Comparison of ENCODE assay signal across 9 mouse cellular contexts in genomic region chr2:38781945-38782720, GRCm38 (mm10).
DNase-seq lines count a peak whose midpoint lies in the region; ATAC-seq lines count a peak whose summit lies in the region.
"Had no signal": no experiment of that assay in that cellular context is flagged by ENCODE, and none has a peak within 500 bp of the region (broad histone marks: within the 10 kb centered on the region; RNA-seq: fewer than 3 reads in every experiment).

No protein-coding gene starts in this region.

- no peak overlapping the region for H3K4me2 ChIP-seq in midbrain, embryonic 16.5 days (ENCODE audit: low read length)
- peak overlapping the region; percentile 28; the same call in 1 of the 2 replicates for H3K4me2 ChIP-seq in limb, embryonic 11.5 days (ENCODE audit: low read depth, severe bottlenecking)

- no peaks in the 10 kb centered on the region for H3K27me3 ChIP-seq in midbrain, embryonic 10.5 days (ENCODE audit: low read depth, poor library complexity, severe bottlenecking)
- no peaks in the 10 kb centered on the region for H3K27me3 ChIP-seq in midbrain, embryonic 16.5 days (ENCODE audit: control insufficient read depth, insufficient read depth, low read depth, low read length)
- H3K27me3 ChIP-seq in limb, embryonic 11.5 days (ENCODE audit: control insufficient read depth, insufficient read depth, low read length) = no peaks in the 10 kb centered on the region

- peaks cover 66% of the 10 kb centered on the region for H3K4me1 ChIP-seq in midbrain, embryonic 10.5 days
- H3K4me1 ChIP-seq in midbrain, embryonic 16.5 days (ENCODE audit: control insufficient read depth, insufficient read depth, low read length) = peaks cover 5% of the 10 kb centered on the region; the same call in 1 of the 2 replicates
- H3K4me1 ChIP-seq in limb, embryonic 11.5 days (ENCODE audit: control insufficient read depth, insufficient read depth, low read length) = peaks cover 13% of the 10 kb centered on the region; the same call in 1 of the 2 replicates

- no peaks in the 10 kb centered on the region for H3K36me3 ChIP-seq in midbrain, embryonic 10.5 days
- no peaks in the 10 kb centered on the region for H3K36me3 ChIP-seq in midbrain, embryonic 16.5 days (ENCODE audit: control insufficient read depth, insufficient read depth, low read length)
- H3K36me3 ChIP-seq in limb, embryonic 11.5 days (ENCODE audit: control insufficient read depth, insufficient read depth, low read length) = no peaks in the 10 kb centered on the region

- H3K27ac ChIP-seq in midbrain, embryonic 10.5 days (replicated peaks) = peak overlapping the region; percentile 91
- no peak overlapping the region; the same call in 1 of the 2 replicates for H3K27ac ChIP-seq in midbrain, embryonic 16.5 days (ENCODE audit: low read length)
- H3K27ac ChIP-seq in limb, embryonic 11.5 days (replicated peaks; ENCODE audit: low read depth, low read length) = no peak overlapping the region

- WGBS in midbrain, embryonic 10.5 days = 1% methylated on average over 6 of the region's 6 CpGs
- 2% methylated on average over 6 of the region's 6 CpGs for WGBS in midbrain, embryonic 16.5 days
- WGBS in limb, embryonic 11.5 days = 15% methylated on average over 6 of the region's 6 CpGs

- peak overlapping the region; percentile 48 for H3K4me3 ChIP-seq in midbrain, embryonic 10.5 days
- no peak overlapping the region for H3K4me3 ChIP-seq in midbrain, embryonic 16.5 days (ENCODE audit: low read depth, low read length)
- no peak overlapping the region for H3K4me3 ChIP-seq in limb, embryonic 11.5 days (ENCODE audit: low read depth, low read length)

- ATAC-seq in midbrain, embryonic 16.5 days = no peak
- peak; percentile 26; the same call in 1 of the 2 replicates for ATAC-seq in limb, embryonic 11.5 days (ENCODE audit: insufficient number of reproducible peaks, low FRiP score, low TSS enrichment, low read depth)
- no peak for ATAC-seq in erythroid progenitor cell, adult 5-6 weeks (replicated peaks; ENCODE audit: low FRiP score, poor library complexity, severe bottlenecking)

- DNase-seq in adrenal gland, postnatal 10 days = peak; percentile 17
- DNase-seq in adrenal gland, adult 8-10 months = no peak
- peak; percentile 71 for DNase-seq in midbrain, embryonic 10.5 days (ENCODE audit: low spot score)
- DNase-seq in limb, embryonic 11.5 days (ENCODE audit: low spot score) = peak; percentile 34
- peak; percentile 51 for DNase-seq in retina, postnatal 1 day
- DNase-seq in urinary bladder, postnatal 36 days (ENCODE audit: low spot score in 2 of 2) = no peak
- DNase-seq: gastrocnemius, postnatal 10 days had no signal

- no peaks in the 10 kb centered on the region for H3K9me3 ChIP-seq in midbrain, embryonic 10.5 days (replicated peaks)
- no peaks in the 10 kb centered on the region for H3K9me3 ChIP-seq in midbrain, embryonic 16.5 days (replicated peaks; ENCODE audit: control insufficient read depth, low read length, poor library complexity, severe bottlenecking)
- H3K9me3 ChIP-seq in limb, embryonic 11.5 days (ENCODE audit: control insufficient read depth, low read length) = no peaks in the 10 kb centered on the region

- H3K9ac ChIP-seq in midbrain, embryonic 16.5 days (ENCODE audit: low read depth, low read length) = no peak overlapping the region
- H3K9ac ChIP-seq in limb, embryonic 11.5 days (ENCODE audit: low read length) = no peak overlapping the region

Comparison
In these comparisons a context has a peak if more than half of its experiments do, and no peak if none do; other contexts are left out.
1. DNase-seq: peak in adrenal gland, postnatal 10 days (single experiment), midbrain, embryonic 10.5 days (single experiment), limb, embryonic 11.5 days (single experiment) and retina, postnatal 1 day (single experiment); none in adrenal gland, adult 8-10 months (single experiment) and urinary bladder, postnatal 36 days (0 of 2).